Mouse (Mus musculus): ENCODE data around the gene Dock9.

Dock9 gene

GRCm38 (mm10) chr14:121585906-121586765 is 211.5 kb downstream of the Dock9 start:
- no peak for DNase-seq (ENCODE audit: low spot score)

GRCm38 (mm10) chr14:121579055-121579454 is 218.6 kb downstream of the Dock9 start:
- DNase-seq (ENCODE audit: low spot score), result no peak

- DNase-seq (ENCODE audit: low spot score), result no peak
These were observed 224.2 kb downstream of the Dock9 start for GRCm38 (mm10) chr14:121573391-121573790.

DNA sequence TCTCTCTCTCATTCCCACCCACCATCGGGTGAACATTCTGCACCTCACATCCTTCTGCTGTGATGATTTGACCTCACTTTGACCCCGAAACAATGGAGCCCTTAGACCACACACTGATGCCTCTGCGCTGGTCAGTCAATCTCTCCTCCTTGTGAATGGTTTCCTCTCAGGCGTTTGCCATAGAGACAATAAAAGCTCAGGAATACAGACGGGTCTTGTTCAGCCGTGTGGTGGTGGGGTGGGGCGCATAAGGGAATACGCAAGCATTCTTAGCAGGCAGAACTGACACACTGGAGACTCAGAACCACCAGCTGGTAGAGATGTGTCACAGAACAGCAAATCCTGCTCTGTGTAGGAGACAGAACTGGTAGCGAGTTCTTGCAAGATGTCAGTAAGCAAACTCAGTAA is 230.8 kb downstream of the Dock9 start:
- DNase-seq (ENCODE audit: low spot score), result peak; percentile 48

- no peak for DNase-seq (ENCODE audit: low spot score)
These were observed 231.7 kb downstream of the Dock9 start for GRCm38 (mm10) chr14:121565930-121566329.

DNA sequence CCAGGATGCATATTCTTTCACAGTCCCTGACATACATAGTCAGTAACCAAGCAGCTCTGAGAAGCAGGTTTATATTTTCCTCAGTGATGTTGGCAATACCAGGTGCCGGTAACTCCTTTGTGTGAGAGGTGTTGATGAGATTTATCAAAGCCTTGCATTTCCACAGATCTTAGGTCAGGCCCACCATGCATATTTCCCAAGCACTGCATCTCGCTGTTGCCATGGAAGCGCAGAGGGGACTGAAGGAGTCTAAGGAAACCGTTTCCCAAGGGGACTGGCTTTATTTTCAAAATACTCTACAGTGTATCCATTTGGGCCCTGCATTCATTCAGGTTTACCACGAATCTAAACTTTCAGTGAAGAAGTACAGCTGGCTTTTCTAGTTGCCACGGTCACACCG is 233.0 kb downstream of the Dock9 start:
- no peak for DNase-seq (ENCODE audit: low spot score)

DNA sequence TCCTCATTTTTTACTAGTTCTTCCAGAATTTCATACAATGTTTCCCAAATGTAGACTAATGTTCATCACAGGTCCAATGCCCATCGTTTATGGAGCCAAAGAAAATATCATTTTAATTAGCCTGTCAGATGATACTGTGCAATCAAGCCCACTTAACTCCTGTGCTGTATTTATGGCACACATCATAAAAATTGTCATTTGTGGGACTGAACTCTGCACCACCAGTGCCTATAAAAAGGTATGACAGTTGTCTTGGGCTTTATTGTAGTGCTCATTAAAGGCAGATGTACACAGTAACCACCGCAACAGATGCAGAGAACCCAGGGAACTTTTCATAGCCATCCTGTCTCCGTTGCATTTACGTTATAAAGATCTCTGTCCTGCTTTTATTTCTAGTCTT is 233.7 kb downstream of the Dock9 start:
- no peak for DNase-seq (ENCODE audit: low spot score)

- DNase-seq (ENCODE audit: low spot score), result no peak
These were observed 238.6 kb downstream of the Dock9 start for GRCm38 (mm10) chr14:121559026-121559425.

GRCm38 (mm10) chr14:121556401-121557315 is 241.0 kb downstream of the Dock9 start:
- DNase-seq (ENCODE audit: low spot score), result no peak

DNA sequence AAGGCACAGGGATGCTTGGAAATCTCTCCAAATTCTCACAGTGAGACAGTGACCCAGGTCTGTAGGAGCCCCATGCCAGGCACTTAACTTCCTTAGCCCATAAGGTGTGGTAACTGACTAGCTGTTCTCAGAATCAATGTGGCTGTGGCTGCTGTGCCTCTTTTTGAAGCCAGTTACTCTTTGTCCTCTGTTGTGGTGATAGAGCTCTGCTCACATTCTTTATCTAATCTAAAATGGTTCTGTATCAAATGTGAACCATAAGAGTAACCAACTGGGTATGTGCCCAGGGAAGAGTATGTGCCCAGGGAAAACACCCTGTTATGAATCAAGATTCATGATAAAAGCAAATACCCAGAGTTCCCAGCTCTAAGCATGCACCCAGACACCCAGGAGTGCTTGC is 243.9 kb downstream of the Dock9 start:
- no peak for DNase-seq (ENCODE audit: low spot score)

GRCm38 (mm10) chr14:121552586-121552985 is 245.1 kb downstream of the Dock9 start:
- DNase-seq (ENCODE audit: low spot score), result no peak

- no peak for DNase-seq (ENCODE audit: low spot score)
These were observed 247.8 kb downstream of the Dock9 start for GRCm38 (mm10) chr14:121549834-121550233.

GRCm38 (mm10) chr14:121547745-121548144 is 249.9 kb downstream of the Dock9 start:
- DNase-seq (ENCODE audit: low spot score), result no peak

- DNase-seq (ENCODE audit: low spot score), result no peak
These were observed 251.0 kb downstream of the Dock9 start for GRCm38 (mm10) chr14:121546621-121547020.

GRCm38 (mm10) chr14:121545551-121546331 is 251.9 kb downstream of the Dock9 start:
- no peak for DNase-seq (ENCODE audit: low spot score)

GRCm38 (mm10) chr14:121541262-121541661 is 256.4 kb downstream of the Dock9 start:
- no peak for DNase-seq (ENCODE audit: low spot score)

- DNase-seq (ENCODE audit: low spot score), result no peak
These were observed 263.1 kb downstream of the Dock9 start for GRCm38 (mm10) chr14:121534501-121534900.

DNA sequence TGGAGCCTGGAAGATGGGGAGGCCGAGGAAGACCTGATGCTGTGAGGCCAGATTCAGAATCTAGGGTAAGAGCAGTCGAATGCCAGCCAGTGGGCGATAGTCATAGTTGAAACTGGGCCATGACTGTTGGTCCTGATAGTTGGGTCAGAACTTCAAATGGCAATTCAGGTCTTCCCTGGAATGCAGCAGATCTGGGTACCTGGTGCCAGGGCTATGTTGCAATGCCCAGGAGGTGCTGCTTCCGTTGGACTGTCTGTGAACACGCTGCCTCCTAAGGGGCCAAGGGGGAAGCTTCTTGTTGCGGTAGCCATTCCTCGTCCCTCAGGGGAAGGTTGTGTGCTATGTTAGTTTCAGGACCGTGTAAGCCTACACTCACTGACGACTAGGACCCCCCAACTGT is 266.8 kb downstream of the Dock9 start:
- no peak for DNase-seq (ENCODE audit: low spot score)

DNA sequence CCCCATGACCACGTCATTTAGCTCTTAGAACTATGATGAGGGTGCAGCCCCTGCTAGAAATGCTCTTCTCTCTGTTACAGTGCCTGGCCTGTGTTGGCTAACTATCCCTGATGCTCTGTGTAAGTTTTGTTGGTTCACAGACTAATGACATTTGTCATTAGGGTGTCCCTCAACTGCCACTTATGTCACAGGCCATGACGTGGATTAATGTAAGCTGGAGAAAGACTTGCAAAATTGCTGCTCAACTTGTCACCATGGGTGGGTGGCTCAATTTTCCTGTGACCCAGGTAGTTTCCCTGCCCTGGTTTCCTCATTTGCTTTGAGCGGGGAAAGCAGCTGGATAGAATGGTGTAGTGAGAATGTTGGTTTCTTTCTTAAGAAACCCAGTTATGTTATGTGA is 269.8 kb downstream of the Dock9 start:
- no peak for DNase-seq (ENCODE audit: low spot score)

- no peak for DNase-seq (ENCODE audit: low spot score)
These were observed 270.4 kb downstream of the Dock9 start for GRCm38 (mm10) chr14:121527201-121527600.

DNA sequence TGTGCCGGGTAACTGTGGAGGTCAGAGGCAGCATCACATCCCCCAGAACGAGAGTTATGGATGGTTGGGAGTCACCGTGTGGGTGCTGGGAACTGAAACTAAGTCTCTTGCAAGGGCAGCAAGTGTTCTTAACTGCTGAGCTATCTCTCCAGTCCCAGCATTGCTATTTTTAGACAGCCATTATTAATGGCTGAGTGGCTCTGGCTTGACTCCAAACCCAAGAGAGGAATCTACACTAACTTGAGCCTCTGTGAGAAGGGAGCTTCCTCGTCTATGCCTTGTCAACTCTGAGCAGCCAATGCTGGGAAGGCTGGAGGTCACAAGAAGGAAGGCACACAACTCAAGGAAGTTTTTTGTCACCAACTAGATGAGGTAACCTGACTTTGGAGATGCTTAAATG is 275.9 kb downstream of the Dock9 start:
- no peak for DNase-seq (ENCODE audit: low spot score)

- no peak for DNase-seq (ENCODE audit: low spot score)
These were observed 280.8 kb downstream of the Dock9 start for GRCm38 (mm10) chr14:121516881-121517280.
